Mouse (Mus musculus) stomach, embryonic 16.5 days (tissue): ENCODE measurements at regions not wholly inside any gene's neighbourhood (a gene's known extent, or its start where the extent isn't known, plus 50 kb on each side); places are given as distances from the start of the nearest gene placed in this dataset.

ENCODE experiments used
- ATAC-seq: fragments of 200-750 bp; cut with Nextera tagmentation; 2 replicates; pipeline ENCODE4 v1.8.0; 2017; ENCODE audit warnings: moderate number of reproducible peaks, moderate TSS enrichment; ENCODE audit not compliant: insufficient read depth, low FRiP score
- H3K27ac ChIP-seq: fragments of 300-500 bp; sonication (generic); 2 replicates; pipeline ENCODE4 v1.5.1; 2014; ENCODE audit warnings: low read length
- H3K27me3 ChIP-seq: fragments of 300-500 bp; sonication (generic); 2 replicates; pipeline ENCODE4 v1.6.1; 2014; ENCODE audit warnings: low read length, control low read depth, mixed read lengths; ENCODE audit not compliant: control insufficient read depth, insufficient read depth
- H3K36me3 ChIP-seq: fragments of 300-500 bp; sonication (generic); 2 replicates; pipeline ENCODE4 v1.6.1; 2014; ENCODE audit warnings: low read length; ENCODE audit not compliant: control insufficient read depth, insufficient read depth
- H3K4me1 ChIP-seq: fragments of 300-500 bp; sonication (generic); 2 replicates; pipeline ENCODE4 v1.6.1; 2014; ENCODE audit warnings: low read length, control low read depth, mixed read lengths; ENCODE audit not compliant: control insufficient read depth, insufficient read depth
- H3K4me2 ChIP-seq: fragments of 300-500 bp; sonication (generic); 2 replicates; pipeline ENCODE4 v1.6.1; 2014; ENCODE audit warnings: low read depth, low read length, mixed read lengths
- H3K4me3 ChIP-seq: fragments of 300-500 bp; sonication (generic); replicated peaks from 2 replicates; pipeline ENCODE4 v1.5.1; 2014; ENCODE audit warnings: mild to moderate bottlenecking, low read length
- H3K9ac ChIP-seq: fragments of 300-500 bp; sonication (generic); 2 replicates; pipeline ENCODE4 v1.6.1; 2014; ENCODE audit warnings: low read length
- H3K9me3 ChIP-seq: fragments of 300-500 bp; sonication (generic); replicated peaks from 2 replicates; pipeline ENCODE4 v1.6.1; 2016; ENCODE audit warnings: low read length, control low read depth; ENCODE audit not compliant: control insufficient read depth
- WGBS: fragments of 180-500 bp; shearing (Covaris S2); extraction: QIAGEN DNeasy Blood & Tissue Kit; methylation state at CpG from one replicate; pipeline ENCODE4 v1.1.7; 2014; 5-methylcytosine and 5-hydroxymethylcytosine counted together

GRCm38 (mm10) chr11:64268121-64268520 lies 167.0 kb upstream of the Hs3st3a1 start:
- no peak overlapping the region for H3K27ac ChIP-seq
- WGBS = 23% methylated on average over 4 of the region's 4 CpGs
- no peak overlapping the region for H3K4me2 ChIP-seq
- ATAC-seq = no peak
- no peaks in the 10 kb centered on the region for H3K27me3 ChIP-seq
- no peaks in the 10 kb centered on the region for H3K9me3 ChIP-seq
- no peaks in the 10 kb centered on the region; the same call in 1 of the 2 replicates for H3K4me1 ChIP-seq
- H3K36me3 ChIP-seq = no peaks in the 10 kb centered on the region
- no peak overlapping the region for H3K4me3 ChIP-seq
- no peak overlapping the region for H3K9ac ChIP-seq

GRCm38 (mm10) chr11:64267547-64267946 lies 167.6 kb upstream of the Hs3st3a1 start:
- no peaks in the 10 kb centered on the region for H3K9me3 ChIP-seq
- no peak overlapping the region for H3K27ac ChIP-seq
- ATAC-seq = no peak
- 54% methylated on average over 5 of the region's 5 CpGs for WGBS
- H3K4me2 ChIP-seq = no peak overlapping the region
- no peak overlapping the region for H3K4me3 ChIP-seq
- H3K9ac ChIP-seq = no peak overlapping the region
- no peaks in the 10 kb centered on the region for H3K27me3 ChIP-seq
- H3K36me3 ChIP-seq = no peaks in the 10 kb centered on the region
- no peaks in the 10 kb centered on the region; the same call in 1 of the 2 replicates for H3K4me1 ChIP-seq

GRCm38 (mm10) chr11:64253517-64254385 lies 174.5 kb upstream of the Cox10 start:
- Histone ChIP-seq H3K4me2 (no peak overlapping the region), H3K9me3 (no peaks in the 10 kb centered on the region), H3K27ac (no peak overlapping the region), H3K27me3 (no peaks in the 10 kb centered on the region), H3K36me3 (no peaks in the 10 kb centered on the region), H3K4me3 (no peak overlapping the region), H3K4me1 (no peaks in the 10 kb centered on the region), H3K9ac (no peak overlapping the region)
- 79% methylated on average over 7 of the region's 7 CpGs for WGBS
- ATAC-seq = no peak

DNA sequence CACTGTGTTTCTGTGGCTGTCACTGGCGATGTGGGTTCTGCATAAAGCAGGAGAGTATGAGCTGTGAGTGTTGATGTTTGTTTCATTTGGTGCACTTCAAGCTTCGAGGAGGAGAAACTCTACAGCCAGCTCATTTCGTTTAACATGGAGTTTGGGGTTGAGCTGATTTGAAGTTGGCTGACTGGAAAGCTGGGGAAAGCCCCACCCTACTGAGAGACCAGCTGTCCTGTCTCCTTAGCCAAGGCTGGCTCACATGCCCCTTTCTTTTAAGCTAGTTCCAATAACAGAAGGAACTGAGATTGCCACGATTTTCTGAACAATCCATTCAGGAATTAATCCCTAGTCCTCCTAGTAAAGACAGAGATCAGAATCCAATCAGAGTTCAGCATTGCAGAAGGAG lies 157.6 kb upstream of the Cox10 start:
- H3K9me3 ChIP-seq = no peaks in the 10 kb centered on the region
- no peak overlapping the region for H3K4me3 ChIP-seq
- H3K9ac ChIP-seq = no peak overlapping the region
- no peaks in the 10 kb centered on the region for H3K27me3 ChIP-seq
- no peaks in the 10 kb centered on the region for H3K4me1 ChIP-seq
- H3K27ac ChIP-seq = no peak overlapping the region
- no peak for ATAC-seq
- no peaks in the 10 kb centered on the region for H3K36me3 ChIP-seq
- WGBS = 87% methylated on average over 4 of the region's 4 CpGs
- H3K4me2 ChIP-seq = no peak overlapping the region

DNA sequence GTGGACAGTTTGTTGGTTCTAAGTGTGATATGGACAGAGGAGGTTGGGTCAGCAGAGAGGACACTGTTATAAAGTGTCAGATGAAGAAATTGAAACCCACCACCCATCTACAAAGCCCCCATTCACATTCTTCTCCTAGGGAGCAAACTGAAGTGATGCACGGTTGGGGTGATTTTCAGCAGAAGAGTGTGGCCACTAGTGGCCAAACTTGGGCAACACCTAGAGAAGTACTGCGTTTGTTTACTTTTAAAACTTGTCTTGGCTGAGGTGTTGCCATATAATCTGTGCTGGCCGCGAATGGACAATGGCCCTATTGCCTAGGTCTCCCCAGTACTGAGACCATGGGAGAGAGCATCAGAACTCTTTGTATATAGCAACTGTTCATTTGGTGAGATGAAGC lies 150.8 kb upstream of the Cox10 start:
- Histone ChIP-seq H3K36me3 (no peaks in the 10 kb centered on the region), H3K4me1 (no peaks in the 10 kb centered on the region), H3K9me3 (no peaks in the 10 kb centered on the region), H3K4me2 (no peak overlapping the region), H3K4me3 (no peak overlapping the region), H3K27me3 (no peaks in the 10 kb centered on the region), H3K9ac (no peak overlapping the region), H3K27ac (no peak overlapping the region)
- WGBS = 66% methylated on average over 4 of the region's 4 CpGs
- ATAC-seq = no peak

GRCm38 (mm10) chr11:64220888-64221287 lies 141.6 kb upstream of the Cox10 start:
- no peaks in the 10 kb centered on the region for H3K36me3 ChIP-seq
- H3K4me1 ChIP-seq = no peaks in the 10 kb centered on the region
- H3K9me3 ChIP-seq = 0 out of 2 replicates have a peak, but pooled peaks cover 3% of the 10 kb centered on the region
- H3K27me3 ChIP-seq = no peaks in the 10 kb centered on the region
- no peak overlapping the region for H3K4me3 ChIP-seq
- WGBS = 92% methylated on average over 4 of the region's 4 CpGs
- H3K4me2 ChIP-seq = no peak overlapping the region
- H3K27ac ChIP-seq = no peak overlapping the region
- H3K9ac ChIP-seq = no peak overlapping the region
- no peak for ATAC-seq

GRCm38 (mm10) chr11:64217181-64217580 lies 137.9 kb upstream of the Cox10 start:
- 0 out of 2 replicates have a peak, but pooled peaks cover 3% of the 10 kb centered on the region for H3K9me3 ChIP-seq
- no peak overlapping the region for H3K4me3 ChIP-seq
- H3K4me2 ChIP-seq = no peak overlapping the region
- no peak for ATAC-seq
- no peaks in the 10 kb centered on the region for H3K4me1 ChIP-seq
- no peaks in the 10 kb centered on the region for H3K27me3 ChIP-seq
- WGBS = 53% methylated on average over 2 of the region's 2 CpGs
- no peaks in the 10 kb centered on the region for H3K36me3 ChIP-seq
- no peak overlapping the region for H3K9ac ChIP-seq
- H3K27ac ChIP-seq = no peak overlapping the region

- WGBS = 39% methylated on average over 3 of the region's 3 CpGs
- no peak overlapping the region for H3K27ac ChIP-seq
Measured at GRCm38 (mm10) chr11:64210916-64211315, 131.6 kb upstream of the Cox10 start.

GRCm38 (mm10) chr11:64208306-64208705 lies 129.0 kb upstream of the Cox10 start:
- Histone ChIP-seq H3K36me3 (no peaks in the 10 kb centered on the region), H3K4me2 (no peak overlapping the region), H3K27me3 (no peaks in the 10 kb centered on the region), H3K4me1 (no peaks in the 10 kb centered on the region), H3K4me3 (no peak overlapping the region), H3K27ac (no peak overlapping the region), H3K9ac (no peak overlapping the region), H3K9me3 (no peaks in the 10 kb centered on the region)
- no peak for ATAC-seq
- 67% methylated on average over 2 of the region's 2 CpGs for WGBS

More at GRCm38 (mm10) chr11:64210916-64211315, 131.6 kb upstream of the Cox10 start:
- H3K4me3 ChIP-seq = no peak overlapping the region
- H3K36me3 ChIP-seq = no peaks in the 10 kb centered on the region
- no peak overlapping the region for H3K4me2 ChIP-seq
- no peaks in the 10 kb centered on the region for H3K4me1 ChIP-seq
- H3K27me3 ChIP-seq = no peaks in the 10 kb centered on the region
- H3K9me3 ChIP-seq = no peaks in the 10 kb centered on the region
- no peak for ATAC-seq
- no peak overlapping the region for H3K9ac ChIP-seq
